Mouse (Mus musculus) v-Abl transformed pro-B cells (cell line): Measurements from ENCODE around the gene Phf13.

Experiments
- in situ Hi-C, 2 experiments: fragments of 400-800 bp; cut with MboI; formaldehyde crosslinking; loops; one replicate each; pipeline ENCODE4 v1.15.1; 2025; ENCODE audit not compliant: unreplicated experiment in 2 of 2

Gene Phf13

DNA sequence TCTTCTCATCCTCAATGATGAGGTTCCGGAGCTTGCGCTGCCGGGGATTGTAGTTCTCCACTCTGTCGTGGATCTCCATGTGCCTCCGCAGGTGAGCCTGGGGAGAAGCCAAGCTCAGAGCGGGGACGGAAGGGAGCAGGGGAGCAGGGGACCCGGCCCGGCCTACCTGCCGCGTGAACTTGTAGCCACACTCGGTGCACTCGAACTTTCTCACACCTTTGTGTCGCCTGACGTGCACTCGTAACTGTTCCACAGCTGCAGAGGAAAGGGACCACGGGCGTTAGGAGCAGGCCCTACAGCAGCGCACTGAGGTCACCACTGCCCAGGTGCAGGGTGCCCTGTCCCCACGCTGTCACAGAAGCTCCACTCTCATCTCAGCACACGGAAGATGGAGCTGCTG lies 24.0 kb upstream of the Phf13 start:
- in situ Hi-C loops: loop anchor here in 1 of 2 experiments (25.0 kb wide), 1 partner anchor 1658 kb away; no protein-coding TSS in a partner anchor

DNA sequence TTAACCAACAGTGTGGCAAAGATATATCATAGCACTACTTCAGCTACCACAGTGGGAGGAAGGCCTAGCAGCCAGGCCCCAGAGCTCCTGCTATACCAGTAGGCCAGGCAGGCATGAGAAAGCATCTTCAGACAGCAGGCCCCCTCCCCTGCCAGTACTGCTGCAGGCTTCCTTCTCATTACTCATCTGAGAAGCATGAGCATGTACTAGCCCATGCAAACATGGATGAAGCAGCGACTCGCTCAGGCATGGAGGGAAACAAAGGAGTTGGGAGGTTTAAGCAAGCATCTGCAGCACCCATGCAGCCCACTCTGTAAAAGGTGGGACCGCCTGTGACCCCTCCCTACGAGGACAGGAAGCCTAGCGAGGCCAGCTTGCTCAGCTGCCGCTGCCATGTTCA lies 23.0 kb upstream of the Phf13 start:
- in situ Hi-C loops: loop anchor here in 1 of 2 experiments (25.0 kb wide), 1 partner anchor 1657 kb away; no protein-coding TSS in a partner anchor

- in situ Hi-C loops: loop anchor here in 1 of 2 experiments (25.0 kb wide), 1 partner anchor 1651 kb away; no protein-coding TSS in a partner anchor
Measured at GRCm38 (mm10) chr4:152013036-152013813, 17.2 kb upstream of the Phf13 start.

DNA sequence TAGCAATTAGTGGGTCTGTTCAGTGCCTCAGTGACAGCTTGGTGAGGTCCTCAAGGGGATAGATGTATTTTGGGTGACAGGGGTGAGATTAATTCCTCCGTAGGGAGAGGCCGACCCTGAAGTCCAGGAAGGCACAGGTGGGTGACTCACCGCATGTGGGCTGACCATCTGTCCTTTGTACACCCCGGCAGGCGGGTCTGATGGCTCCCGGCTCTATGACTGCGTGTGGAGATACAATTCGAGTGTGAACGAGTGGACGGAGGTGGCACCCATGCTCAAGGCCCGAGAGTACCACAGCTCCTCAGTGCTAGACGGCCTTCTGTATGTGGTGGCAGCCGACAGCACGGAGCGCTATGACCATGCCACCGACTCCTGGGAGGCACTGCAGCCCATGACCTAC lies 16.1 kb upstream of the Phf13 start:
- in situ Hi-C loops: loop anchor here in 1 of 2 experiments (25.0 kb wide), 1 partner anchor 1650 kb away; no protein-coding TSS in a partner anchor

- in situ Hi-C loops: loop anchor here in 1 of 2 experiments (25.0 kb wide), 1 partner anchor 1649 kb away; no protein-coding TSS in a partner anchor
Measured at GRCm38 (mm10) chr4:152011171-152011760, 15.2 kb upstream of the Phf13 start.

DNA sequence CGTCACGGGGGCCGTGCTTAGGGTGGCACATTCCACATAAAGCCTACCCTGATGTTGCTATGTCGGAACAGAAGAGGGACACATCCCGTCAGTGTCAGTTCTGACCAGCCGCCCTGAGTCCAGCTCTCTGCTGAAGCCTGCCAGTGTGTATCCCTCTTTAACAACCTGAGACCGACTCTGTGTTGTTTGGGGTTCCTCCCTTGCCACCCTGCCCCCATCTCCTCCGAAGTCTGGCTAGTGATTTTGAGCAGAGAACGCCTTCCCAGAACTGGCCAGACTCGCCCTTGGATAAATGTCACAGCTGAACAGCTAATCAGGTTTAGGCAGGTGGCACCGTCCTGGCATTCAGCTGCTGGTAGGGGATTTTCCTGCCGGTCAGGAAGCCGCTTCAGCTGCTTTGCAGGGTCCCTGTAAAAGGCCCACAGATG lies 14.7 kb upstream of the Phf13 start:
- in situ Hi-C loops: loop anchor here in 1 of 2 experiments (25.0 kb wide), 1 partner anchor 1648 kb away; no protein-coding TSS in a partner anchor

DNA sequence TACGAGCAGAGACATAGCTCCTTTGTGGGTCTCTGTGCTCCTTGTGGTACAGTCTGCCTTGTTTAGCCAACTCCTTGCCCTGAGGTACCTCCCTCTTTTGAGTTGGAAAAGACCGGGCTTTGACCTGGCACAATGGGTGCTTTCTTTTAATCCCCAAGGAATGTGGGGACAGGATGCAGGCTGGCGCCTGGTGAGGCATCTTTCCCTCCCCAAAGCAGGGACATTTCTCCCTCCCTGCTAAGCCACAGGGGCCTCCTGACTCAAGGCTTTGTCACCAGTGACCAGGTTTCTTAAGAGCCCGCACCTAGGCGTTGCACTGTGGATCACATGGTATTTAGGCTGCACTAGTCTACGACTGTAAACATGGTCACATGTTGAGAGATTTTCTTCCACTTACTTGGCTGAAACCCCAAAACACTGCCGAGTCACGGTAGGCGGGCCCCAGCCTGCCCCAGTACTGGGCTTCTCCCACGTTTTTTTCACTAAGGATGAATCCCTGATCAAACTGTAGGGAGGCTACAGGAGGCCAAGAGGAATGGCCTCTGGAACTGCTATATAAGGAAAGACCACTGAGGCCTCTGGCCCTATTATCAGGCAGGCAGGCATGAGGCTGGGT lies 14.1 kb upstream of the Phf13 start:
- in situ Hi-C loops: loop anchor here in 1 of 2 experiments (25.0 kb wide), 1 partner anchor 1648 kb away; no protein-coding TSS in a partner anchor

GRCm38 (mm10) chr4:152009076-152010051 lies 13.3 kb upstream of the Phf13 start:
- in situ Hi-C loops: loop anchor here in 1 of 2 experiments (25.0 kb wide), 1 partner anchor 1647 kb away; no protein-coding TSS in a partner anchor

- in situ Hi-C loops: loop anchor here in 1 of 2 experiments (25.0 kb wide), 1 partner anchor 1646 kb away; no protein-coding TSS in a partner anchor
Measured at GRCm38 (mm10) chr4:152008622-152009075, 12.6 kb upstream of the Phf13 start, which contains the start of gene Klhl21. Klhl21 (plus strand) TSS chr4:152008803.

DNA sequence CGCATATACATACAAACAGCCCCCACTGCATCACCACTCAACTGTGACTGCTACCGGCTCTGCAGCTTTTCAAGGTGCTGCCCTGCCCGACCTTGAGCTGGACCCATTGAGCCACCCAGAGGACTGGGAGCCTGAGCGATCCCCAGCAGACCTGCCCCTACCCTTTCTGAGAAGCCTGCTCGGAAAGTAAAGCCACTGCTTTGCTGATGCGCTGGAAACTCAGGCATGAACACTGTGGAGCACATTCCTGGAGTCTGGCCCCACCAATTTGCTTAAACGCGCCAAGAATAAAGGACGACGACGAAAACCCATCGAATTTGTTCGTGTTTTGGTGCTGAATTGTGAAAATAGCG lies 12.1 kb upstream of the Phf13 start:
- in situ Hi-C loops: loop anchor here in 1 of 2 experiments (25.0 kb wide), 1 partner anchor 1646 kb away; no protein-coding TSS in a partner anchor

GRCm38 (mm10) chr4:152007481-152008147 lies 11.6 kb upstream of the Phf13 start:
- in situ Hi-C loops: loop anchor here in 1 of 2 experiments (25.0 kb wide), 1 partner anchor 1645 kb away; no protein-coding TSS in a partner anchor

GRCm38 (mm10) chr4:152006812-152007211 lies 10.8 kb upstream of the Phf13 start:
- in situ Hi-C loops: loop anchor here in 1 of 2 experiments (25.0 kb wide), 1 partner anchor 1645 kb away; no protein-coding TSS in a partner anchor

GRCm38 (mm10) chr4:152006137-152006536 lies 10.1 kb upstream of the Phf13 start:
- in situ Hi-C loops: loop anchor here in 1 of 2 experiments (25.0 kb wide), 1 partner anchor 1644 kb away; no protein-coding TSS in a partner anchor

DNA sequence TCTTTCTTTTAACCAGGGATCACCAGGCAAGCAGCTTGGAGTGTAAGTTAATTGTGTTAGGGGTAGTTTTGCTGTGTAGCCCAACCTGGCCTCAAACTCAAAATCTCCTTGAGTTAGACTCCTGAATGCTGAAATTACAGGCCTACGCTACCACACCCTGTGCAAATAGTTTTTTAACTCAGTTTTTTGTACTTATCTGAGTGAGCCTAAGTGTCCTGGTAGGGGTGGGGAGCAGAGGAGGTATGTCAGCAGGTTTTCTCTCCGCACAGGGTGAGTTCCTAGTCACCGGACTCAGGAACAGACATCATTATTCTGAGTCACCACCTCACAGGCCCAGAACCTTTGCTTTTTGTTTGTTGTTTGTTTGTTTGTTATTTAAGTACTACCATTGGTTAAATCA lies 6.0 kb upstream of the Phf13 start:
- in situ Hi-C loops: loop anchor here in 1 of 2 experiments (25.0 kb wide), 1 partner anchor 1640 kb away; no protein-coding TSS in a partner anchor

DNA sequence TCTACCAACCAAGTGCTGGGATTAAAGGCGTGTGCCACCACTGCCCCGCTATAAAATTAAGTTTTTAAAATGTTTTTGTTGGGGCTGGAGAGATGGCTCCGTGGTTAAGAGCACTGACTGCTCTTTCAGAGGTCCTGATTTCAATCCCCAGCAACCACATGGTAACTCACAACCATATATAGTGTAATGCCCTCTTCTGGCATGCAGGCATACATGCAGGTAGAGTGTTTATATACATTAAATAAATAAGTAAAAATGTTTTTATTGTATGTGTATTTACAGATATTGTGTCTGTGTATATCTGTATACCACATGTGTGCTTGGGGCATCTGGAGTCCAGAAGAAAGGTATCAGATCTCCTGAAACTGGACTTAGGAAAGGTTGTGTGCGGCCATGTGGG lies 5.3 kb upstream of the Phf13 start:
- in situ Hi-C loops: loop anchor here in 1 of 2 experiments (25.0 kb wide), 1 partner anchor 1639 kb away; no protein-coding TSS in a partner anchor

- in situ Hi-C loops: loop anchor here in 1 of 2 experiments (25.0 kb wide), 1 partner anchor 1639 kb away; no protein-coding TSS in a partner anchor
Measured at GRCm38 (mm10) chr4:152000906-152001305, 4.8 kb upstream of the Phf13 start.

- in situ Hi-C loops: loop anchor here in 1 of 2 experiments (25.0 kb wide), 2 partner anchors 288 to 438 kb away; partner anchors contain the start of genes Hes3 and Icmt
Measured at GRCm38 (mm10) chr4:151999481-151999880, 3.4 kb upstream of the Phf13 start.

DNA sequence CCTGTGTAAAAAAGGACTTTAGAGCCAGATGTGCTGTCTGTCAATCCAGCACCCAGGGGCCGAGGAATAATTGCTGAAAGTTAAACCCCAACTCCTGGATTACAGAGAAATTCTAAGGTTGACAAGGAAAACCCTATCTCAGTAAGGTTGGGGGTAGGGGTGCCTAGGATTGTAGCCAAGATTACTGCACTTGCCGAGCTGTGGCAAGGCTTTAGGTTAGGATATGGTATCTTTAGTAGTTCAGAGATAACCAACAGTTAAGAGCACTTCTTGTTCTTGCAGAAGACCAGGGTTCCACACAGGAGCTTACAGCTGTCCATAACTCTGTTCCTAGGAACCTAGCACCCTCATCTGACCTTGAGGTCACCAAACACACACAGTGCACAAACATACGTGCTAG lies 1.6 kb upstream of the Phf13 start:
- in situ Hi-C loops: loop anchor here in 1 of 2 experiments (25.0 kb wide), 2 partner anchors 290 to 440 kb away; partner anchors contain the start of genes Hes3 and Icmt
